Mouse (Mus musculus): Measurements from ENCODE around the gene Fam189b. TPM values are rescaled to one million over a fixed set of nuclear protein-coding genes. Genes with fewer than 3 reads are reported as not detected.

Fam189b gene
- polyA plus RNA-seq, 2 experiments: 34.5 to 95.5 TPM

DNA sequence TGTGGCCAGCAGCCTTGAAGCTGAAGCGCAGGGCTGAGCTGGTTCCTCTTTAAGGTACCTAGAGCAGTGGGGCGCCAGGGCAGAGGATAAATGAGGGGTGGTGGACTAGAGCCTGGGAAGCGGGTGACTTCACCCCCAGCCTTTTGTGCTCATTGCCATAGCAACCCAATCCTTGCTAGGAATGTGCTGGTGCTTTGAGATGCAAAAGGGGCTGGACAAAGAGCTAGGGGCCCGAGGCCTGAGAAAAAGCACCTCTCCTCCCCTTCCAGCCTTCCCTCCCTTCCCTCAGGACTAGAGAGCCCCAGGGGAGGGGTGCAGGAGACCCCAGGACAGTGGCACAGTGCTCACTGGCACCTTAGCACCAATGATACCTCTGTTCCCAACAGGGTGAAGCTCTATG lies 43.0 kb downstream of the Fam189b start:
- Histone ChIP-seq H3K9ac (ENCODE audit: low read depth, low read length, severe bottlenecking) (0 out of 2 replicates have a peak overlapping the region, but pooled peaks have one; percentile 2), H3K36me3 (ENCODE audit: control insufficient read depth, insufficient read depth, low read length) (peaks cover 32% of the 10 kb centered on the region), H3K4me1 (ENCODE audit: control insufficient read depth, insufficient read depth, low read length) (peaks cover 22% of the 10 kb centered on the region), H3K4me3 (replicated peaks; ENCODE audit: low read length) (no peak overlapping the region), H3K27me3 (ENCODE audit: control insufficient read depth, insufficient read depth, low read length) (no peaks in the 10 kb centered on the region), H3K9me3 (ENCODE audit: control insufficient read depth, low read length) (no peaks in the 10 kb centered on the region), H3K4me2 (replicated peaks; ENCODE audit: low read depth, low read length, severe bottlenecking) (no peak overlapping the region), H3K27ac (replicated peaks; ENCODE audit: low read depth, low read length) (no peak overlapping the region)
- DNase-seq (ENCODE audit: low spot score) (no peak), ATAC-seq (ENCODE audit: low FRiP score, low read depth) (no peak)
- no peak for TF ChIP-seq POLR2A (IDR thresholded peaks at IDR 0.05; ENCODE audit: borderline replicate concordance, extremely low read depth, insufficient read depth, insufficient read length)
- WGBS: 52% methylated on average over 3 of the region's 4 CpGs

GRCm38 (mm10) chr3:89226361-89226760 lies 43.4 kb downstream of the Fam189b start:
- Histone ChIP-seq H3K9ac (ENCODE audit: low read depth, low read length, severe bottlenecking) (peak overlapping the region; percentile 43; the same call in 1 of the 2 replicates), H3K9me3 (ENCODE audit: control insufficient read depth, low read length) (no peaks in the 10 kb centered on the region), H3K4me3 (replicated peaks; ENCODE audit: low read length) (peak overlapping the region; percentile 39), H3K4me1 (ENCODE audit: control insufficient read depth, insufficient read depth, low read length) (peaks cover 22% of the 10 kb centered on the region), H3K27me3 (ENCODE audit: control insufficient read depth, insufficient read depth, low read length) (no peaks in the 10 kb centered on the region), H3K36me3 (ENCODE audit: control insufficient read depth, insufficient read depth, low read length) (peaks cover 29% of the 10 kb centered on the region), H3K27ac (replicated peaks; ENCODE audit: low read depth, low read length) (no peak overlapping the region), H3K4me2 (replicated peaks; ENCODE audit: low read depth, low read length, severe bottlenecking) (peak overlapping the region; percentile 72)
- no peak for ATAC-seq (ENCODE audit: low FRiP score, low read depth)
- no peak for DNase-seq (ENCODE audit: low spot score)
- TF ChIP-seq POLR2A (IDR thresholded peaks at IDR 0.05; ENCODE audit: borderline replicate concordance, extremely low read depth, insufficient read depth, insufficient read length): no peak
- WGBS: 37% methylated on average over 11 of the region's 11 CpGs

- Histone ChIP-seq H3K4me1 (ENCODE audit: control insufficient read depth, insufficient read depth, low read length) (peaks cover 22% of the 10 kb centered on the region), H3K9me3 (ENCODE audit: control insufficient read depth, low read length) (no peaks in the 10 kb centered on the region), H3K27ac (replicated peaks; ENCODE audit: low read depth, low read length) (peak within 1 kb of the TSS; percentile 91), H3K9ac (ENCODE audit: low read depth, low read length, severe bottlenecking) (peak within 1 kb of the TSS; percentile 45), H3K4me3 (replicated peaks; ENCODE audit: low read length) (peak within 1 kb of the TSS; percentile 39), H3K36me3 (ENCODE audit: control insufficient read depth, insufficient read depth, low read length) (peaks cover 26% of the 10 kb centered on the region), H3K27me3 (ENCODE audit: control insufficient read depth, insufficient read depth, low read length) (no peaks in the 10 kb centered on the region), H3K4me2 (replicated peaks; ENCODE audit: low read depth, low read length, severe bottlenecking) (peak within 1 kb of the TSS; percentile 72)
- DNase-seq (ENCODE audit: low spot score) (no peak), ATAC-seq (ENCODE audit: low FRiP score, low read depth) (peak; percentile 14; the same call in 1 of the 2 replicates)
- TF ChIP-seq POLR2A (IDR thresholded peaks at IDR 0.05; ENCODE audit: borderline replicate concordance, extremely low read depth, insufficient read depth, insufficient read length): no peak
- 6% methylated on average over 19 of the region's 21 CpGs for WGBS
These were observed 44.0 kb downstream of the Fam189b start, which contains the start of gene Mtx1 for GRCm38 (mm10) chr3:89226900-89227299. Mtx1 (minus strand) TSS chr3:89227088.

DNA sequence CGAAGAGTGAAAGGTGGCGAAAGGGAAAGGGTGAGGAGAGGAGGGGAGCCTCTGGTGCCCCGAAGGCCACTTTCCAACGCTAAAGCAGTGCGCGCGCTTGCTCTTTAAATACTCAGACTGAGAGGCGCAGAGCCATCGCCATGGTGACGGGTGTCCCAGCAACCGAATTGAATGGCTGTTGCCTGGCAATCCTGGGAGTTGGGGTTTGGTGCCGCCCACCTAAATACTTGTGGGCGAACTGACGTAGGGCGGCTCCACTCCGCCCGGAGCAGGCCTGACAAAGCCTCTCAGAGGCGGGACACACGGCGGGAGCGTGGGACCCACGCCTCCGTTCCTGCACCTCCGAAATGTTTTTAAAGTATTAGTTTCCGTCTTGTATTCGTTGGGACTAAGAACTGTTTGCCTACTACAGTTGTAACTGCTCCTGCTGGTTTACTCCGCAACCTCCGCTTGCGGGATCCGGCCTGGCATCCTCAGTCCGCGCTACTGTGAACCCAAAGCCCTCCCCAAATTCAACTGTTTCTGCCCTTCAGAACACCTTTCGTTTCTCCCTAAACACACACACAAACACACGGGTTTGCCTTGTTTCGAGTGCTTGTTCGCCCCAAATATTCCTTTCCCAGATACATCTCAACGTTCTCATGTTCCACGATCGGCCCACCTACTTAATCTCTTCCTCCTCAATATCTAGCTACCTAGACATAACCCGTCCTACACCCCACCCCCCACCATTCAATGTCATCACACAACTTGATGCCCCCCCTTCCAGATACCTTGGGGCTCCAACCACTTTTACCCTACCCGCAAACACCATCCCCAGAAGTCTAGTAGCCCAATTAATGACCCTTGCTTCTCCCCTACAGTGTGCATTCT lies 44.6 kb downstream of the Fam189b start:
- H3K27ac ChIP-seq (replicated peaks; ENCODE audit: low read depth, low read length): peak overlapping the region; percentile 91
- H3K4me1 ChIP-seq (ENCODE audit: control insufficient read depth, insufficient read depth, low read length): peaks cover 22% of the 10 kb centered on the region
- peaks cover 26% of the 10 kb centered on the region for H3K36me3 ChIP-seq (ENCODE audit: control insufficient read depth, insufficient read depth, low read length)
- H3K4me3 ChIP-seq (replicated peaks; ENCODE audit: low read length): peak overlapping the region; percentile 39
- DNase-seq (ENCODE audit: low spot score) (peak; percentile 95), ATAC-seq (ENCODE audit: low FRiP score, low read depth) (peak; percentile 89)
- peak overlapping the region; percentile 72 for H3K4me2 ChIP-seq (replicated peaks; ENCODE audit: low read depth, low read length, severe bottlenecking)
- WGBS: 4% methylated on average over 38 of the region's 41 CpGs
- H3K9ac ChIP-seq (ENCODE audit: low read depth, low read length, severe bottlenecking): peak overlapping the region; percentile 45
- H3K9me3 ChIP-seq (ENCODE audit: control insufficient read depth, low read length): no peaks in the 10 kb centered on the region
- TF ChIP-seq POLR2A (IDR thresholded peaks at IDR 0.05; ENCODE audit: borderline replicate concordance, extremely low read depth, insufficient read depth, insufficient read length): peak; percentile 91; the same call in 1 of the 2 replicates
- no peaks in the 10 kb centered on the region for H3K27me3 ChIP-seq (ENCODE audit: control insufficient read depth, insufficient read depth, low read length)

DNA sequence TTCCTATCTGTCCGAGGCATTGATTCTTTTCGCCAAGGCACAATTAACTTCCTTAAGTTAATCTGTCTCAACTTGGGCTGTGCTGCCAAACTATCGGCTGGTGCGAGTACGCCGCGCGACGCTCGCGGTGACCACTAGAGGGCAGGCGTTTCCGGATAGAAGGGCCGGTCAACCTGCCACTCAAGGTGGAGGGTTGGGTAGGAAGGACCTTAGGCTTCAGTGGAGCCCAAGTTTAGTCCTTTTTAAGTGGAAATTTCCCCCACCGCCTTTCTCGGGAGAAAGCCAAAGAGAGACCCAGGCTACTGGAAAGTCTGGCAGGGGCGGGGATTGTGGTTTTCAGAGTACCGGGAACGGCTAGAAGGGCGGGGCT lies 45.2 kb downstream of the Fam189b start:
- peak; percentile 49 for ATAC-seq (ENCODE audit: low FRiP score, low read depth)
- WGBS: under 1% methylated on average over 20 of the region's 20 CpGs
- peaks cover 22% of the 10 kb centered on the region for H3K4me1 ChIP-seq (ENCODE audit: control insufficient read depth, insufficient read depth, low read length)
- H3K9ac ChIP-seq (ENCODE audit: low read depth, low read length, severe bottlenecking): peak overlapping the region; percentile 45; the same call in 1 of the 2 replicates
- no peak for TF ChIP-seq POLR2A (IDR thresholded peaks at IDR 0.05; ENCODE audit: borderline replicate concordance, extremely low read depth, insufficient read depth, insufficient read length)
- peak; percentile 84 for DNase-seq (ENCODE audit: low spot score)
- no peaks in the 10 kb centered on the region for H3K27me3 ChIP-seq (ENCODE audit: control insufficient read depth, insufficient read depth, low read length)
- H3K4me3 ChIP-seq (replicated peaks; ENCODE audit: low read length): peak overlapping the region; percentile 39
- H3K4me2 ChIP-seq (replicated peaks; ENCODE audit: low read depth, low read length, severe bottlenecking): peak overlapping the region; percentile 72
- peak overlapping the region; percentile 91 for H3K27ac ChIP-seq (replicated peaks; ENCODE audit: low read depth, low read length)
- H3K36me3 ChIP-seq (ENCODE audit: control insufficient read depth, insufficient read depth, low read length): peaks cover 19% of the 10 kb centered on the region
- H3K9me3 ChIP-seq (ENCODE audit: control insufficient read depth, low read length): no peaks in the 10 kb centered on the region

Data from limb, embryonic 14.5 days (tissue).